Mouse (Mus musculus) 416B (cell line): Measurements from ENCODE around the gene Oas1f.
"Not testable (repeated sequence)": the region's sequence is repeated elsewhere in the genome, so short reads cannot be mapped to it uniquely, and the experiment has no call there.

Source experiments
- DNase-seq: peaks from one replicate; pipeline ENCODE4 v3.0.0; 2011; ENCODE audit warnings: low read depth

The Oas1f gene

DNA sequence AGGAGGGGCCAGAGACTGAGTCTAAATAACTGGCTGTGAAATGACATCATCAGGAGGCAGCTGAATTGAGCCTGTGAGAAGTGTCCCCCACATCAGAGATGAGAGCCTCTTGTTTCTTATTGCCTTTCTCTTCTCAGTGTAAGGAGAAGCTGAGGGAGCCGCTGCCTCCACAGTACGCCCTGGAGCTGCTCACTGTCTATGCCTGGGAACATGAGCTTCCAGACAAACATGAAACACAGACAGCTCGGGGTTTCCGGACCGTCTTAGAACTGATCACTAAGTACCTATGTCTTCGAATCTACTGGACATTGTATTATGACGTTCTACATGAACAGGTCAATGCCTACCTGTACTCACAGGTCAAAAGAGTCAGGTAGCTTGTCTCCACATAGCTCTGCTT lies 23.6 kb downstream of the Oas1f start:
- no peak for DNase-seq

DNA sequence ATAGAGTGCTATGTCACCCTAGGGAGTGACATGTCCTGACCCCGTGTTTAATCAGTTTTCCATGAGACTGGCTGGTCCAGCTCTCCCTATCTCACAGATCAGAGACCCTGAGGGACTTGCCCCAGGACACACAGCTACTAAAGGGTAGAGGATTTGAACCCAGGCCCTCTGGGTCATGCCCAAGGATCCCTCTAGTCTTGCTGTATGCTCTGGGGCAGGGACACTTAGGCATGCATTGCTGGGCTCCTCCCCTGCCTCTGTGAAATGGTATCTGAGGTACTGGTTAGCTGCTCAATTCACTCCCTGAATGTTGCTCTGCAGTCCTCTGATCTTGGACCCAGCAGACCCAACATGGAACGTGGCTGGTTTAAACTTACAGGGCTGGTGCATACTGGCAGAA lies 24.3 kb downstream of the Oas1f start:
- DNase-seq, result no peak

DNA sequence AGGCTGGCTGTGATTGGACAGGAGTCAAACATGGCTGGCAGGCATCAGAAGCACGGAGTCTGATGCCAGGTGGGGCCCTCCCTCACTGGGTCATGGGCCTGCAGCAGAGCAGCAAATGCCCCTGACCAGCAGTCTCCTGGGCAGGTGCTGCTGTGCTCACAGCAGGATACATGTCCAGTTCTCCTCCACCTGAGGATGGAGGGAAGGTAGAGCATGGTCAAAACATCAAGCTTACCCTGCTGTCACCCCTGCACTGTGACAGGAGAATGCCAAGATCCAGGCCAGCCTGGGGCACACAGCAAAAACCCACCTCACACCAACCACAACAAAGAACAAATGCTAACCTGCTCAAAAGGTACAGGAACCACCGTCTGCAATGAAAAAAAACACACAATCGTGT lies 29.7 kb downstream of the Oas1f start:
- not testable (repeated sequence) for DNase-seq

DNA sequence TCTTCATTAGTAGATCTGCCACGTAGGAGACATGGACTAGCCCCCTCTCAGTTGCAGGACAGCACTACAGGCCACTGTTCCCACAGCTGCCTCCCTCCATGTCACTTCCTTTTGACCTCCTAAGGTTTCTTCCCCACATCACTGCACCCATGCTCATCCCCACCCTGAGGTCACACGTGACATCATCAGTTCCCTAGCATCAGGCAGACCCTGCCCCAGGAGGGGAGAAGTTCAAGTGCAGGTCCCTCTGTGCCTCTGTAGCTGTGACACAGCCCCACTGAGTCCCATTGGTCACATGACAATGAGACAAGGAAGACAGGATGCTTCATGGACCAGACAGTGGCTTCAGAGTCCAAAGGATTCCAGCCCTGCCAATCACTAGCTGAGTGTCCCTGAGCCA lies 30.2 kb downstream of the Oas1f start:
- not testable (repeated sequence) for DNase-seq

DNA sequence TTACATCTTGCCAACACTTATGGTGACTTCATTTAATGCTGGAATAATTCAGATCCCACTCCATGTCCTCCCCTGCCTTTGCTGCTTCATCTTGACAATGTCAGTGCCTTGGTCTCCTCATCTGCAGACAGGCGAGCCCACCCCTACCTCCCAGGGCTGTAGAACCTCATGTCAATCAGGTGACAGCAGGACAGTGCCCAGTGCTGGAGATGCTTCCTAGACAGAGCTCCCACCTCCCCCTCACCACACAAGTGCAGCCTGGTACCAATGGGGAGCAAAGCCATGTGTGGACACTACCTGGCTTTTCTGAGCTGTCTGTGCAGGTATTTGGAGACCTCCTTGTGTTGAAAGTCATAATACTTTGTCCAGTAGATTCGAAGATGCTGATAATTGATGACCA lies 31.6 kb downstream of the Oas1f start:
- DNase-seq, result not testable (repeated sequence)

DNA sequence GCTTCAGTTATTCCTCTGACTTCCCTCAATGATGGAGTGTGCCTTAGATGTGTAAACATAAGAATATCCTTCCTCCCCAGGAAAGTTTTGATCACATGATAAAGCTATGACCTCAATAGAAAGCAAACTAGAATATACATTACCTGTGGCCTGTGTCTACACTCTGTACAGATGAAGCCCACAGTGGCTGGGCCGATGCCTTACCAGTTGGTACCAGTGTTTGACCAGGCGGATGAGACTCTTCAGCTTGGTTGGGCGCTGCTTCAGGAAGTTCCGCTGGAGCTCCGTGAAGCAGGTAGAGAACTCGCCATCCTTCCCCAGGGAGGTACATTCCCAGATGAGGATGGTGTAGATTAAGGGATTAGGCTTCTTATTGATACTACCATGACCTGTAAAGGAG lies 34.5 kb downstream of the Oas1f start:
- DNase-seq, result not testable (repeated sequence)

DNA sequence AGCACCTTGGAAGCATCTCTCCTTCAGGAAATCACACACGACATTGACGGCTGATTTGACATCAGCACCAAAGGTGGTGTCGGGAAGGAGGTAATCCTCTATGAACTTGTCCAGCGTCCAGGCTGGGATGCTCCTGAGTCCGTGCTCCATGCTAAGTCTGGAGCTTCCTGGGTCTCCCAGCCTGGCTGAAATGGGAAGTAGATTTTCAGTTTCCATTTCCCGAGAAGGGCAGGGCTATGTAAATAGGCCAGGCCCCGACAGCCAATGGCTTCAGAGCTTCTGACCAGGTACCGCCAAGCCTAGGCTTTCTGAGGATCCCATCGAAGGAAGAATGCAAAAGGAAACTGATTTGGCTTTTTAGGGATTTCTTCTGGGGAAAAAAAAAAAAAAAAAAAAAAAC lies 40.2 kb downstream of the Oas1f start, which contains the start of gene Oas1g:
Oas1g (minus strand) TSS at position 201 of the 400 bp plus-strand sequence.
- not testable (repeated sequence) for DNase-seq

DNA sequence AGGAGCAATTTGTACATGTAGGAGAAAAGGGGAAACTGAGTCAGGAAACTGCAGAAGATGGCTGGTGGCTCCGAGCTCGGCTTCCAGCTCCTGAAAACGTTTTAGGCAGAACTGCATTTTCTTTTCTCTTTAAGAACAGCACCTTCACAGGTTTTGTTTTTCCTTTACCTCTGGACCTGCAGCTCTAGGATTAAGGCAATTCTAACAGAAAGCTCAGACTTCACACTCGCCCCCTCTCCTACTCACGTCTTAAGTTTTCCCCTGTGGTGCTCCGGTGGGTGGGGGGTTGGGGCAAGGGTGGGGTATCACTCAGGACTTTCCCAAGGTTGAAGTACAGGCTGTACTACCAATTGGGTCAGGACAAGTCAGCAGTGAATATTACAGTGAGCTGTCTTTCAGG lies 40.7 kb downstream of the Oas1f start:
- DNase-seq, result no peak

DNA sequence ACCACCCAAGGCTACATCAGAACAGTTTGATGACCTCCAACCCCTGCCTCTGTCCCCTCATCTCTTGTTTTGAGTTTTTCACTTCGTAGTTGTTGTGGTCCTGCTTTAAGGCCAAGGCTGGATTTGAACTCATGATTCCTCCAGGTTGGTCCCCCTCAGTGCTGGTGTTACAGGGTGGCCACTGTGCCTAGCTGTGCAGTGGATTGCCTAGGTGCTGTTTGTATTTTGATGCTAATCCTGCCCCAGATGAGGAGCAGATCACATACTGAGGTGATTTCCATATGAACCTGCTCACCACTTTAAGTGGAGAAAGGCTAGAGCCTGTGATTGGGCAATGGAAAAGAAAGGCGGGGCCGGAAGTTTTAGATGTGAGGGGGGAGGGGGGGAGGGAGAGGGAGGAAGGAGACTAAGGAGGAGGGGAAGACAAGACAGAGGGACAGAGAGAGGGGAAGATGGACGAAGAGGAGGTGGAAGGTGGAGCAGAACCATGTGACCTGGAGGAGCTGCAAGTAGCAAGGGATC lies 41.2 kb downstream of the Oas1f start:
- DNase-seq, result not testable (repeated sequence)

DNA sequence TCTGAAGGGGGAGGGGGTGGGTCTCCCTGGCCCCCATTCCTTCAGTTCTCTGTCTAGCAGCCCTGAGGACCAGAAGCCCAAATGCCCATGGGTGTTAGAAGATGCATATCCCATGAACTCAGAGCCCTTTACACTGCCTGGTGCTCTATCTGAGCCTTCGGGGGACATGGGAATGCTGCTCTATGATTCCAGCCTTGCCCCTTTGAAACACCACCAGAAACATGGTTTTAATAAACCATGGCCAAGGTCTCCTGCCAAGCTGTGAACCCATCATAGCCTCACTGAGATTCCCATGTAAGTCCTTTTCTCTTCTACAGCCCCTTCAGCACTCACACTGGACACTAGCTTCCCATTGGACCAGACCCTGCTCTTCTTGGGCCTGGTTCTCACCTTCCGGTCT lies 42.9 kb downstream of the Oas1f start:
- no peak for DNase-seq

DNA sequence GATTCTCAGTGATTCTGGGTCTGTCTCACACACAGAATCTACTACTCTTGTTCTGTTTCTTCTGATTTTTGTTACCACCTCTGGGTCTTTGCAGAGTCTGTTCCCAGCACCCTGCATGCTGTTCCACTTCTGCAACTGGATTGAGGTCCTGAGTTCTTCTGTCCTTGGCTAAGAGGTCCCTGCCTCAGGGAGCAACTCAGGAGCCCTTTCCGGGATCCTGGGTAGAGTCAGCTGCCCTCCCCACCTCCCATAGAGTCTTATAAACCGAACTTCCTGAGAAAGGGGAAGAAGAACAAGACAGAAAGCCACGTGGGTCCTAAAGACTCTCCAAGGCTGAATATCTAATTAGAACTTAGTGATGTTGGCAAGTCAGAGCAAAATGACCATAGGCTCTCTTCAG lies 43.8 kb downstream of the Oas1f start:
- DNase-seq, result no peak

DNA sequence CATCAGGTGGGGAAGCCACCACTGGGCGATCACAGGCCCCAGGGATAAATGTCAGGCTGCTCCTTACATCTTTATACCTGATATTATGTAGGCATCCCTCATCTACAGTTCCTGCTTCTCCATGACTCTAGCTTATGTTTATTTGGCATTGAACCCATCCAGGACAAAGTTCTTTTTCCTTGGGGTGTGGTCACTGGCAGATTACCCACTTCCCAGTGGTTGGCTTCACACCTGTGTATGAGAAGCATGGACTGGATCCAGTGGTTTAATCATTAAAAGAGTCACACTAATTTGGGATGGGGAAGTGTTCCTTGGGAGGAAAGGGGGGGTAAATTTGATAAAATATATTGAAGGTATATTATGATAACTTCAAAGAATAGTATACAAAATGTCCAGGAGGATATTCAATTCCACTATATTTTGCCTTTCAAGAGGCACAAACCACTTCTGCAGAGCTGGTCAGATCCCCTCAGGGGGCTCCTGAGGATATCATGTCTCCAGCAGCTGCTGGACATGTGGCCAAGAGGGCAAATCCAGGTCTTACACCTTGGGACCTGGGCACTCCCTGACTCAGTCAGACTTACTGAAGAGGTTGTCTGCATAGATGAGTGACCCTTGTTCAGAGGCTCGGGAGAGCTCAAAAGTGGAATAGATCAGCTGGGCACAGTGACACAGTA lies 44.5 kb downstream of the Oas1f start:
- DNase-seq, result not testable (repeated sequence)

DNA sequence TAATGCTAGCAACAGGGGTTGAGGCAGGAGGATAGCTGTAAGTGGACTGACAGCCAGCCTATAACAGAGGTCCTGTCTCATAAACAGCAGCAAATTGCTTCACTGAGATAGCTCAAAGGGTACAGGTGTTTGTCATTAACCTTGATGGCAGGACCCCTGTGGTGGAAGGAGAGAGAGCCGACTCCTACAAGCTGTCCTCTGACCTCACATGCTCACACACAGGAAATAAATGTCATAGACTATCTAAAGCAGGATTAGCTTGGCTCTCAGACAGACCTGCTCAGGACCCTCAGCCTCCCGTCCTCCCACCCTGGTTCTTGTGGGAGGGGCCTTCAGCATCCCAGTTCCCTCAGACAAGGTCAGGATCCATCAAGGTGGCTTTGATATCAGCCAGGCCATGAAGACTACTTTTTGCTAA lies 45.1 kb downstream of the Oas1f start:
- DNase-seq, result no peak

DNA sequence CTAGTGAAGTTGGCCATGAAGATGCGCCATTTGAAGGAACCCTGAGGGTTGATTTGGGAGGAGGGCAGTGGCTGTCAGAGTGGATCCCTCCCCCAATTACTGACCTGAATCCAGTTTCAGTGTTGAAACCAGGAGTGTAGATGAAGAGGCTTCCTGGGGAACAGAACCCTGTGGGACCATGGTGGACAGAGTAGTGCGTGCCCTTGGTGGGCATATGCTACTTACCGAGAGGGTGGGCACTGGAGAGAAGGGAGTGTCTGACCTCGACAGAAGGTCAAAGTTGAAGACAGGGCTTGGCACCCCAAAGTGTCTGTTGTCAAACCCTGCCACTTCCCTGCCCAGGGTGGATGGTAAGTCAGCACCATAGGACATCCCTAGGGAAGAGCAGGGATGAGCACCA lies 46.7 kb downstream of the Oas1f start:
- DNase-seq, result not testable (repeated sequence)

DNA sequence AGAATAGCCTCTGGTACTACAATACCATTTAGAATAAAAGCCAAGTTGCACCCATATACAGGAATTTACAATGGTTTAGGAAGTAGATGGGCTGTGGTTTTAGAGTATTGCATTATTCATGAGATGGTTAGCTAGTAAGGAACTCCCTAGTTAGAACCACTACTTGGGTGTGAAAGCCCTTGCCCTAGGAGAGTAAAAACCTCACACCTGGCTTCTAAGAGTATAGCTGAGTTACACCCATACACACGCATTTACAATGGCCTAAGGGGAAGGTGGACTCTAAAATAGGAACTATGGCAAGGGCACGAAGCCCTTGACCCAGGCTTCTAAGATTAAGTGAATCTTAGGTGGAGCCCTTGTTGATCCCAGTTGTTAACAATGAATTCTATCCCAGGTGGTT lies 47.5 kb downstream of the Oas1f start:
- DNase-seq, result not testable (repeated sequence)

DNA sequence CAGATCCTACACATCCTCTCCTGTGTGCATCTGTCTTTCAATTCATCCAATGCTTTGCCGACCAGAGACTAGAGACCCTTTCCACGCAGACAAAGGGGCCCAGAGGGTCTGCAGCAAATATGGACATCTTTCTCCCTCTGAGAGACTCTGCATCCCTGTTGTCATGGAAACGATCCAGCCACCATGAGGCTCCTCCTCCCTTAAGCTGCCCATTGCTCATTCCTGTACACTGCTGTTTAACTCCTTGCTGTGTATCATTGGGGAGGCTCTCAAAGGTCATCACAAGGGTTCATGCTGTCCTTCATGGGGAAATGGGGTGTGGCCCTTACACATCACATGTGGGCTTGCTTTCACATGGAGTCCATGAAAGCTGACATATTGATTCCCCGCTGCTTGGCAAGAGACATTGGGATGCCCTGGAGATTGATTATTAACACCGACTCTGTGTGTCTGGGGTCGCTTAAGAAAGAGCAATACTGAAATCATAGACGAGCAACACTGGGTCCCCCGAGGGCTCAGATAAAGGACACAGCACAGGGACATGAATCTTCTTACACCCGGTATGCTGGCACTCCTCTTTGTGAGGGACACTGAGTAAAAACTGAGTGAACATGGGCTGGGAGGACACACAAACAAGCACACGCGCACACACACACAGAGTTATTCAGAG lies 48.2 kb downstream of the Oas1f start:
- no peak for DNase-seq

DNA sequence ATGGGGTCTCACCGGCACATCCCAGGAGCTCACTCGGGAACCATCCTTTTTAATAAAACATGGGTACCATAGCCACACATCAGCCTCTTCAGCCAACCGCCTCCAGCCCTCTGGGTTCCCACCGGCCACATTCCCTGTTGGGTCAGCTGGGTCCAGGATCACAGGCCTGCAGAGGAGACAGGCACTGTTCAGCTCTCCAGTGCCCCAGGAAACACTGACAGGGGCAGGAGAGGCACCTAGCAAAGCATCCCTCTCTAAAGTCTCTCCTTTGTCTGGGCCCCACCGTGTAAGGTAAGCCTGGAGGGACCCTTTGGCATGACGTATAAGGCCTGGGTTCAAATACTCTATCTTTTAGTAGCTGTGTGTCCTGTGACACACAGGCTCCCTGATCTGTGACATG lies 51.1 kb downstream of the Oas1f start:
- no peak for DNase-seq

DNA sequence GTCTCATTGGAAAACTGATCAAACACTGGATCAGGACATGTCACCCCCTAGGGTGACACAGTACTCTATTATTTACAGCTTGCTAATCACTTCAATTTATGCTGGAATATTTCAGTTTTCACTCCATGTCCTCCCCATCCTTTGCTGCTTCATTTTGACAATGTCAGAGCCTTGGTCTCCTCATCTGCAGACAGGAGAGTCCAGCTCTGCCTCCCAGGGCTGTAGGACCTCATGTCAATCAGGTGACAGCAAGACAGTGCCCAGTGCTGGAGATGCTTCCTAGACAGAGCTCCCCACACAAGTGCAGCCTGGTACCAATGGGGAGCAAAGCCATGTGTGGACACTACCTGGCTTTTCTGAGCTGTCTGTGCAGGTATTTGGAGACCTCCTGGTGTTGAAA lies 51.6 kb downstream of the Oas1f start:
- DNase-seq, result no peak

DNA sequence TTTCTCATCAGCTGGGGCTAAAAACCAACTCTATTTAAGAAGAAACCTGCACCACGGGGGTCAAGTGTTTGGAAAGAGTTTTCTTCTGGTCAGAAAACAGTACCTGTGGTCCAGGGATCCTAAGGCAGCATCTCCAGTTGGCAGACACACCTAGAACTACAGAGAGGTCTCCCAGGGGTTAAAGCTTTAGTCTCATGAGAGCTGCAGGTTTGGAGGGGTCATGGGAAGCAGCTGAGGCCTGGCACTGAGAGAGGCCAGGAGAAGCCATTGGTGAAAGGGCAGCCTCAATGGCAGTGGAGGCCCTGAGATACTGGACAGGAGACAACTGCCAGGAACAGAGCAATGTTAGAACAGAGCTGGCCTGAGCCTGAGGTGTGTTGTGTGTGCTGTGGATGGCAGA lies 53.5 kb downstream of the Oas1f start:
- DNase-seq, result no peak

DNA sequence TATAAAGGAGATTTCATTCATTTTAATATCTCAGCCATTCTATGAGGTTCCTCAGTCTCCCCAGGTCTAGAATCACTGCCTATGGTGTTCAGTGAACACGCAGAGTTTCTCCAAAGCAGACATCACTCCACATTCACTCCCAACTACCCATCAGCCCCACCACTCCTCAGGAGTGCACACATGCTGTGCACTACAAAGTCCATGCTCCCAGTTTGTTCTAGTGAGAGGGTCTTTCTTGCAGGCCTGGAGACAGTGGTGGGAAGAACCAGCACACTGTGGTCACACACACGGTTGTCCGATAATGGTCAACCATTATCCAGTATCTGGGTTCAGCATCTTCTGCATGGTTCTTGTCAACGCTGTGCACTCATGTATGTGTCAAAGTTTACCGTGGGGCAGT lies 54.9 kb downstream of the Oas1f start:
- no peak for DNase-seq

DNA sequence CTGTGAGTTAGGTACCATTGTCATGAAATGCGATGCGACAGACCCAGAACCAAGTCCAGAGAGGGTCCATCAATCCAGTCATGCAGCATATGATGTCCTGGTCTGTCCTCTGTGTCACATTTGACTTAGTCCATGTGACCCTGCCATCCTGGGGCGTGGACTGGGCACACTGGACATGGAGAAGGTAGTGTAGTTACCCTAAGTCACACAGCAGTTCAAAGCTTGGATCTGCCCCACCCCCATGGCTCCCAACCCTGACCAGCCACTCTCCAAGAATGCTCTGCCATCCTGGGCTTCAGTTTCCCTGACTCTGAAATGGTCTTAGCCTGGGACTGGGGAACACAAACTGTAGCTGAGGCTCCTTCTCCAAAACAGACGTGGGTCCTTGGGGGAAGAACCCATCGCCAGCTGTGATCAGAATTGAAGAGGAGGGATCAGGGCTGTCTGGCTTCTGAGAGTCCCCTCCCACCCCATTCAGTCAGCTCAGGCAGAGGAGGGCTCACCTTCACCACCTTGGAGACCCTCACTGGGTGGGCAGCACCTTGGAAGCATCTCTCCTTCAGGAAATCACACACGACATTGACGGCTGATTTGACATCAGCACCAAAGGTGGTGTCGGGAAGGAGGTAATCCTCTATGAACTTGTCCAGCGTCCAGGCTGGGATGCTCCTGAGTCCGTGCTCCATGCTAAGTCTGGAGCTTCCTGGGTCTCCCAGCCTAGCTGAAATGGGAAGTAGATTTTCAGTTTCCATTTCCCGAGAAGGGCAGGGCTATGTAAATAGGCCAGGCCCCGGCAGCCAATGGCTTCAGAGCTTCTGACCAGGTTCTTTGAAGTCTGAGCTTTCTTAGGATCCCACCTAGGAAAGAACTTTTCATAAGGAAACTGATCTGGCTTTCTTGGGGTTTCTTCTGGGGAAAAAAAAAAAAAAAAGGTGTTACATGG lies 59.9 kb downstream of the Oas1f start, which contains the start of gene Oas1a:
Oas1a (minus strand) TSS at position 731 of the 943 bp plus-strand sequence.
- DNase-seq, result peak; percentile 40
